Mouse (Mus musculus): ENCODE measurements around the gene March7.

March7 gene

GRCm38 (mm10) chr2:60214683-60215082 lies 5.0 kb downstream of the March7 start:
- CTCF ChIA-PET: no interaction called here

GRCm38 (mm10) chr2:60216547-60217153 lies 7.0 kb downstream of the March7 start:
- CTCF ChIA-PET: no interaction called here

GRCm38 (mm10) chr2:60217620-60218019 lies 7.9 kb downstream of the March7 start:
- CTCF ChIA-PET: no interaction called here

- CTCF ChIA-PET: no interaction called here
These were observed 11.5 kb downstream of the March7 start for GRCm38 (mm10) chr2:60221236-60221635.

GRCm38 (mm10) chr2:60221954-60222353 lies 12.3 kb downstream of the March7 start:
- CTCF ChIA-PET: no interaction called here

- CTCF ChIA-PET: no interaction called here
These were observed 13.8 kb downstream of the March7 start for GRCm38 (mm10) chr2:60223489-60223888.

- CTCF ChIA-PET: no interaction called here
These were observed 18.8 kb downstream of the March7 start for GRCm38 (mm10) chr2:60228470-60228869.

GRCm38 (mm10) chr2:60230361-60230760 lies 20.7 kb downstream of the March7 start:
- CTCF ChIA-PET: no interaction called here

GRCm38 (mm10) chr2:60233147-60233546 lies 23.5 kb downstream of the March7 start:
- CTCF ChIA-PET: interaction anchor here (1.0 kb wide), 1 partner anchor 14 kb away, joined by 6 read pairs; no protein-coding TSS in a partner anchor

- CTCF ChIA-PET: no interaction called here
These were observed 24.8 kb downstream of the March7 start for GRCm38 (mm10) chr2:60234506-60234905.

GRCm38 (mm10) chr2:60252782-60253181 lies 43.1 kb downstream of the March7 start:
- CTCF ChIA-PET: interaction anchor here (0.6 kb wide), 1 partner anchor 231 kb away, joined by 9 read pairs; no protein-coding TSS in a partner anchor

GRCm38 (mm10) chr2:60253506-60253905 lies 43.8 kb downstream of the March7 start:
- CTCF ChIA-PET: no interaction called here

GRCm38 (mm10) chr2:60256751-60257150 lies 47.1 kb downstream of the March7 start:
- CTCF ChIA-PET: no interaction called here

- CTCF ChIA-PET: no interaction called here
These were observed 49.5 kb downstream of the March7 start for GRCm38 (mm10) chr2:60259186-60259585.

GRCm38 (mm10) chr2:60260621-60261350 lies 51.1 kb downstream of the March7 start:
- CTCF ChIA-PET: no interaction called here

GRCm38 (mm10) chr2:60267567-60267966 lies 57.9 kb downstream of the March7 start:
- CTCF ChIA-PET: no interaction called here

- CTCF ChIA-PET: no interaction called here
These were observed 60.3 kb downstream of the March7 start for GRCm38 (mm10) chr2:60269856-60270479.

- CTCF ChIA-PET: no interaction called here
These were observed 68.9 kb downstream of the March7 start for GRCm38 (mm10) chr2:60278627-60279026.

GRCm38 (mm10) chr2:60282625-60283024 lies 72.9 kb downstream of the March7 start:
- CTCF ChIA-PET: no interaction called here

- CTCF ChIA-PET: interaction anchor here (0.8 kb wide), 1 partner anchor 1192 kb away, joined by 3 read pairs; no protein-coding TSS in a partner anchor
These were observed 73.6 kb downstream of the March7 start for GRCm38 (mm10) chr2:60283208-60283750.

GRCm38 (mm10) chr2:60283751-60284466 lies 74.2 kb downstream of the March7 start:
- CTCF ChIA-PET: interaction anchor here (0.8 kb wide), 1 partner anchor 1191 kb away, joined by 3 read pairs; no protein-coding TSS in a partner anchor

GRCm38 (mm10) chr2:60284467-60284821 lies 74.8 kb downstream of the March7 start, which contains the start of gene Cd302:
Gene Cd302, minus strand, starts transcription at chr2:60284488.
- CTCF ChIA-PET: no interaction called here

Data from spleen, embryonic (tissue).